8 mouse cellular contexts compared by ENCODE assay signal in the genomic region with DNA sequence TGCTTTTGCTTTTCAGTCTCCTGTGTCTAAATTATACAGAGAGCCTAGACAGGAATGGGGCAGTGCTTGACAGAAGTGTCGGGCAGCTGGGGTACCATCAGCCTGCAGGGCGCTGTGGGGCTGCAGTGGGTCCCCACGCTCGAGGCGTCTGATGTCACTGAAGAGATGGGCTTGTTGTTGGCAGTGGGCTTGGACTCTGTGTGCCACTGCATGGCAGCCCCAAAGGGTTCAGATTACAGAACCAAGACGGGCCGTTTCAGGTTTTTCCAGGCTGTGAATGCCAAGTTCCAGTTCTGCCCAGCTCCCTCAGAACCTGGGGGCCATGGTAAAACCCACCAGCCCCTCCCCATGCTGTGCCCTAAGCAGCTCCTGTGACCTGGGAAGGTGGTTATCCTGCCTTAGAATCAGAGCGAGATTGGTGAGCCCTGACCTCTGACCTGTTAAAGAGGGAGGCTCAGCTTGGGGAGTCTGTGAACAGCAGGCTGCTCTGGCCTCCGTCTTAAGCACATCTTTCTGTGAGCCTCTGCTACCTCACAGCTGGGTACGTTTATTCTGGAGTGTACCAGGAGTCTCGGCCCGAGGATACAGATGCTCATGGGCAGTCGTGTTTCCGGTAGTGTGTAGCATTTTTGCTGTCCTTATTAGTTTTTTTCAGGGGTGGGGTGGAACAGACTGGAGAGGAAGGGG. TPM values are rescaled to one million over a fixed set of nuclear protein-coding genes. Genes with fewer than 3 reads are reported as not detected.
DNase-seq lines count a peak whose midpoint lies in the region; ATAC-seq and TF ChIP-seq lines count a peak whose summit lies in the region.
"Had no signal": no experiment of that assay in that cellular context is flagged by ENCODE, and none has a peak within 500 bp of the region (broad histone marks: within the 10 kb centered on the region; RNA-seq: fewer than 3 reads in every experiment).

No protein-coding gene starts in this region.

- ATAC-seq in kidney, embryonic 14.5 days (ENCODE audit: low FRiP score, low TSS enrichment) = no peak
- ATAC-seq in embryonic facial prominence, embryonic 11.5 days (replicated peaks; ENCODE audit: insufficient number of reproducible peaks, low FRiP score, low TSS enrichment, low read depth) = no peak
- no peak for ATAC-seq in limb, embryonic 15.5 days (ENCODE audit: insufficient number of reproducible peaks, low FRiP score, low TSS enrichment, low read depth)

- no peak overlapping the region for H3K4me3 ChIP-seq in kidney, embryonic 14.5 days (ENCODE audit: low read length)
- no peak overlapping the region for H3K4me3 ChIP-seq in cortical plate, adult 2 months (ENCODE audit: insufficient read depth, low read length)
- no peak overlapping the region for H3K4me3 ChIP-seq in embryonic facial prominence, embryonic 11.5 days (ENCODE audit: low read depth, low read length)
- H3K4me3 ChIP-seq in limb, embryonic 15.5 days = no peak overlapping the region

- H3K9me3 ChIP-seq in kidney, embryonic 14.5 days (ENCODE audit: control insufficient read depth, low read length) = no peaks in the 10 kb centered on the region
- H3K9me3 ChIP-seq in embryonic facial prominence, embryonic 11.5 days (replicated peaks; ENCODE audit: control insufficient read depth, low read length) = no peaks in the 10 kb centered on the region
- no peaks in the 10 kb centered on the region for H3K9me3 ChIP-seq in limb, embryonic 15.5 days

- H3K36me3 ChIP-seq in kidney, embryonic 14.5 days (ENCODE audit: control insufficient read depth, insufficient read depth, low read length) = no peaks in the 10 kb centered on the region
- no peaks in the 10 kb centered on the region for H3K36me3 ChIP-seq in embryonic facial prominence, embryonic 11.5 days (replicated peaks; ENCODE audit: control insufficient read depth, insufficient read depth, low read depth, low read length)
- no peaks in the 10 kb centered on the region for H3K36me3 ChIP-seq in limb, embryonic 15.5 days

- no peak overlapping the region for H3K4me2 ChIP-seq in kidney, embryonic 14.5 days (replicated peaks; ENCODE audit: low read depth, low read length)
- no peak overlapping the region for H3K4me2 ChIP-seq in embryonic facial prominence, embryonic 11.5 days (ENCODE audit: low read depth, low read length)
- no peak overlapping the region for H3K4me2 ChIP-seq in limb, embryonic 15.5 days

- no peak for DNase-seq in kidney, adult 9 months
- peak; percentile 52 for DNase-seq in embryonic facial prominence, embryonic 11.5 days (ENCODE audit: low spot score)
- no peak for DNase-seq in yolk sac, embryonic 10.5 days (ENCODE audit: low spot score)
- no peak for DNase-seq in left cerebral cortex, adult 11 months (ENCODE audit: low spot score)

- H3K4me1 ChIP-seq in kidney, embryonic 14.5 days (ENCODE audit: control insufficient read depth, insufficient read depth, low read length) = peaks cover 36% of the 10 kb centered on the region
- H3K4me1 ChIP-seq in cortical plate, adult 2 months (ENCODE audit: control insufficient read depth, insufficient read depth, low read length) = peaks cover 3% of the 10 kb centered on the region
- H3K4me1 ChIP-seq in embryonic facial prominence, embryonic 11.5 days (ENCODE audit: control insufficient read depth, insufficient read depth, low read length) = peaks cover 16% of the 10 kb centered on the region
- peaks cover 47% of the 10 kb centered on the region for H3K4me1 ChIP-seq in limb, embryonic 15.5 days

- H3K9ac ChIP-seq in kidney, embryonic 14.5 days (ENCODE audit: low read depth, low read length) = 0 out of 2 replicates have a peak overlapping the region, but pooled peaks have one; percentile 18
- no peak overlapping the region for H3K9ac ChIP-seq in embryonic facial prominence, embryonic 11.5 days (replicated peaks; ENCODE audit: low read length)
- H3K9ac ChIP-seq in limb, embryonic 15.5 days = no peak overlapping the region

- no peak for TF ChIP-seq CTCF in cortical plate, adult 2 months (IDR thresholded peaks at IDR 0.05; ENCODE audit: extremely low read depth, insufficient read depth, low read length)

- peak overlapping the region; percentile 12; the same call in 1 of the 2 replicates for H3K27ac ChIP-seq in kidney, embryonic 14.5 days (ENCODE audit: low read depth, low read length)
- H3K27ac ChIP-seq in cortical plate, adult 2 months (ENCODE audit: insufficient read depth, low read length) = peak overlapping the region; percentile 30; the same call in 1 of the 2 replicates
- no peak overlapping the region for H3K27ac ChIP-seq in embryonic facial prominence, embryonic 11.5 days (replicated peaks; ENCODE audit: low read depth, low read length)
- H3K27ac ChIP-seq in limb, embryonic 15.5 days = peak overlapping the region; percentile 74

- TF ChIP-seq POLR2A in cortical plate, adult 2 months (IDR thresholded peaks at IDR 0.05; ENCODE audit: extremely low read depth, insufficient read depth, low read length) = no peak

- H3K27me3 ChIP-seq in kidney, embryonic 14.5 days (ENCODE audit: control insufficient read depth, insufficient read depth, low read length) = no peaks in the 10 kb centered on the region
- H3K27me3 ChIP-seq in embryonic facial prominence, embryonic 11.5 days (ENCODE audit: control insufficient read depth, insufficient read depth, low read length) = no peaks in the 10 kb centered on the region
- H3K27me3 ChIP-seq in limb, embryonic 15.5 days = no peaks in the 10 kb centered on the region
- H3K27me3 ChIP-seq: Patski had no signal

- WGBS in kidney, embryonic 14.5 days = 50% methylated on average over 14 of the region's 14 CpGs
- WGBS in embryonic facial prominence, embryonic 11.5 days = 26% methylated on average over 14 of the region's 14 CpGs
- 41% methylated on average over 14 of the region's 14 CpGs for WGBS in limb, embryonic 15.5 days

RNA-seq across cellular contexts. Expression of gene Lhpp, which starts 47.1 kb away (rescaled TPM):
- 24.5 and 27.1 TPM in 2 replicates for polyA plus RNA-seq in kidney, embryonic 14.5 days (2014; fragmentation: Nextera tagmentation; extraction: Ambion mirVana)
- 24.4 and 26.2 TPM in 2 replicates for polyA plus RNA-seq in cortical plate, adult 2 months (2012; rRNA removed)
- polyA plus RNA-seq in embryonic facial prominence, embryonic 11.5 days (2014; fragmentation: Nextera tagmentation; extraction: Ambion mirVana) = 15.5 and 16.3 TPM in 2 replicates
- 16.8 and 17.1 TPM in 2 replicates for polyA plus RNA-seq in limb, embryonic 15.5 days (2015; fragmentation: Nextera tagmentation; extraction: Ambion mirVana)

RNA-seq across cellular contexts. Expression of gene Nkx1-2, which starts 58.1 kb away (rescaled TPM):
- polyA plus RNA-seq in kidney, embryonic 14.5 days (2014; fragmentation: Nextera tagmentation; extraction: Ambion mirVana) = not detected in 2 replicates
- polyA plus RNA-seq in cortical plate, adult 2 months (2012; rRNA removed) = 0.04 TPM in 2 replicates
- polyA plus RNA-seq in embryonic facial prominence, embryonic 11.5 days (2014; fragmentation: Nextera tagmentation; extraction: Ambion mirVana) = 0.81 TPM in 1 of 2 replicates, not detected in the other
- polyA plus RNA-seq in limb, embryonic 15.5 days (2015; fragmentation: Nextera tagmentation; extraction: Ambion mirVana) = 0.06 and 0.10 TPM in 2 replicates
